Mouse (Mus musculus): ENCODE results near the gene Gm884.
"Not testable (repeated sequence)": the region's sequence is repeated elsewhere in the genome, so short reads cannot be mapped to it uniquely, and the experiment has no call there.

Gm884 gene

DNA sequence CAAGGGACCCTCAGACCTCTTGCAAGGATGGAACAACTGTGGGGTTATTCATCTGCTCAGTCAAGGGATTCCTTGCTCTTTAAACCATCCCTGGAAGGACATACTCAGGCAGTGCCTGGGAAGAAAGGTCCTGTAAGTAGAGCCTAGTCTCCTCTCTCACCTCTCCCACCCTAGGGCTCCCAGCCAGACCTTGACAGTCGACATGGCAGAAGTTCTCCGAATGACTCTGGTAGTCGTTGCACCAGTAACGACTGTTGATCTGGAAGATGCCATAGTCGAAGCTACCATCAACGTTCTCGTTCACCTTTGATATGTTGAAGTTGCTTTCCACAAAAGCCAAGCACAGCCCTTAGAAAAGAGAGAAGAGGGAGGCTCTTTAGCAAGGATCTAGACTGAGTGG is 13.9 kb upstream of the Gm884 start:
- DNase-seq (ENCODE audit: low spot score in 2 of 2): no peak

DNA sequence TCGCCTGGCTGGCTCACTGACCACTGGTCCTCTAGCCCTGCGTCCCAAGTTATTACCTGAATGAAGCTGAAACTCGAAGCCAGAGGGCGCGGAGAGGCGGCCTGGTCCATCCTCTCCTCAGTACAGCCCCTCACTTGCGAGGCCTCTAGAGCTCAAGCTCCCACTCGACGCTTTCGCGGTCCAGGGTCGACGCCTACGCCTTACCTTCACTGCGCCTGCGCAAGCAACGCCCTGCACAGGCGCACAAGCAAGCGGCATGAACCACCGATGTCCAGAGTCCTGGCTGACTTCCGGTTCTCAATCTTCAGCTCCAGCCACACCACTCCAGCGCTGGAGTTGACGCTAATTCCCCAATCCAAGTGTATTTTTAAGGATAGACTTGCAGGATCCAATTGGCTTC is 6.5 kb upstream of the Gm884 start:
- DNase-seq (ENCODE audit: low spot score in 2 of 2): no peak

DNA sequence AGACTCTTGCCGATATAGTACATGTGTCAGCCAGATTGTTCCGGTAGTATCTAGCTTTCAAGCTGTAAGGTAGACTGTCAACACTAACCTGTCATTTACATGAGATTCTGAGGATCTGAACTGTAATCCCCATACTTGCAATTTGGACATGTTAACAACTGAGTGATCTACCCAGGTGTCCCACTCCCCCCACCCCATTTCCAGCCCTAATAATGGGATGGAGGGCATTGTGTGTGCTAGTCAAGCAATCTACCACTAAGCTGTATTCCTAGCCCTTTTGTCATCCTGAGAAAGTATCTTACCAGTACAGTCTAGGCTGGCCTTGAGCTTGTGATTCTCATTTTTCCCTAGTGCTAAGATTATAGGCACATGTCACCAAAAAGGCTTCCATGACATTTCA is 10.2 kb downstream of the Gm884 start:
- no peak for DNase-seq (ENCODE audit: low spot score in 2 of 2)

DNA sequence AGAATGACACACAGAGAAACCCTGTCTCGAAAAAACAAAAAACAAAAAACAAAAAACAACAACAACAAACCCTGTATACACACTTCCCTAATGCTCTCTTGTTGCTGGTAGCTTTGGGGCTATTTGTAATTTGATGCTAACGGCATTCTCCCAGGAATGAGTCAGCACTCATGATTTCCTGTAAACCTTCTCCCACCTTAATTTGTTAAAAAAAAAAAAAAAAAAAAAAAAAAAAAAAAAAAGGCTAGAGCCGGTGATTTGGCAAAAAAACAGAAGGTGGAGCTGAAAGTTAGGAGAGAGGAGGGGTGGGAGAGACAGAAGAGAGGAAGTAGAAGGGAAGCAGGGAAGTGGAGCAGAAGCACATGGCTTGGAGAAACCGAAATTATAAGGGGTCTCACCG is 14.3 kb downstream of the Gm884 start:
- no peak for DNase-seq (ENCODE audit: low spot score in 2 of 2)

DNA sequence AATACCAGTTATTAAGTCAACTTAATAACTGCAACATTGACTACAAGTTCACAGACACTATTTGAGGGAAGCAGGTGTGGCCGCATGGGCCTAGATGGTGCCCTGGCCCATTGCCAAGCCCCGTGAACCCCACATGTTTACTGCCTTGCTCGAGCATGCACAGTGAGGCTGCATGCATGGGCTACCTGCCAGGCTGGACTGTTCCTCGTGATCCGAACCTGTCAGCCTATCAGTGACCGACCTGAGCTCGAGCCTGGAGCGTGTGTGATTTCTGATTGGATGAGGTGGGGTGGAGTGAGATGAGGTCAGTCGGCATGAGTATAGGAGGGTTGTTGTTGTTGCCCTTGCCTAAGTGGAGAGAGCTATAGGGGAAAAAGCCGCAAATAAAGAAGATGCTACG is 42.6 kb downstream of the Gm884 start:
- DNase-seq (ENCODE audit: low spot score in 2 of 2): no peak

DNA sequence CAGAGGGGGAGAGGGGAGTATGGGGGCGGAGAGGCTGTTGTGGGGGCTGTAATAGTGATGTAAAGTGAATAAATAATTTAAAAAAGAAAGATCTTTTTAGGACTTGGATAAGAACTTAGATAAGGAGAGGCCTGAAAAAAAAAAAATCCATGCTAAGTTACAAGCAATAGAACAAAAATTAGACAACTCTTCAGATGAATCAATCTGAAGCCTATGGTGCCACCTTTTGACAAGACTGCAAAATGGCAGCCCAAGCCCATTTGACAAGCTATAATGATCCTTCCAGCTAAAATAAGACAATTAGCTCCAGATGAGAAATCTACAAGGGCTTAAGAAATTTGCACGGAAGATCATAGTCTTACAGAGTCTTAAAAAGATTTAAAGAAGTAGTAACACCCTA is 64.9 kb downstream of the Gm884 start:
- no peak for DNase-seq (ENCODE audit: low spot score in 2 of 2)

DNA sequence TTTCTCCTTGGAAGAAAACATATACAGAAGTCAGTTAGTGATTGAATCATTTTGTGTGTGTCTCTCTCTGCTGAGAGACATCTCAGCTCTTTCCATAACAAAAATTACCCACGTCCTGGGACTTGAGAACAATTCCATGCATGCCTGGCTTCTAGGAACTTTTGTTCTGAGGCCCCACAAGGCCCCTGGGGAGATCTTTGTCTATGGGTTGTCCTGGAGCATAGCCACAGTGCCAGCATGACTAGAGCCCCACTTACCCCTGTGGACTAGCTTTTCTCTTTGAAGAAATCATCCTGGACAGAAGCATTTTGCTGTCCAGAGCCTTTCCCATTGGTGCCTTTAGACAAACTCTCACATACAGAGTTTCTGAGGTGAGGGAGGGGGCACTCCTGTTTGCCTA is 86.0 kb downstream of the Gm884 start:
- not testable (repeated sequence) for DNase-seq (ENCODE audit: low spot score in 2 of 2)

DNA sequence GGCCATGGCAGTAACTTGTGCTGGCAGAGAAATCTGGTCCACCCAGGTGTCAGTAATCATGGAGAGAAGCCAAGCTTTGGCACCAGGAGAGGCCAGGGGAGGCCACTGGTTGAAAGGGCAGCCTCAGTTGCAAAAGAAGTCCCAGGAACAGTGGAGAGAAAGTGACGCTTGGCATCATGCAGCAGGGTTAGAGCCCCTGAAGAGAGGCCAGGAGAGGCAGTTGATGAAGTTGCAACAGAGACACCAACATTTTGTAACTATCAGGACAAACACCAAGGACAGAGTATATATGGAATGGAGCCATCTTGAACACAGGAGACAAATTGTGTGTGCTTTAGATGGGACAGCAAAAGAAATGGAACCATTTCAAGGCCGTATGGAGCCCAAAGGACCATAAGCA is 108.8 kb downstream of the Gm884 start:
- no peak for DNase-seq (ENCODE audit: low spot score in 2 of 2)

DNA sequence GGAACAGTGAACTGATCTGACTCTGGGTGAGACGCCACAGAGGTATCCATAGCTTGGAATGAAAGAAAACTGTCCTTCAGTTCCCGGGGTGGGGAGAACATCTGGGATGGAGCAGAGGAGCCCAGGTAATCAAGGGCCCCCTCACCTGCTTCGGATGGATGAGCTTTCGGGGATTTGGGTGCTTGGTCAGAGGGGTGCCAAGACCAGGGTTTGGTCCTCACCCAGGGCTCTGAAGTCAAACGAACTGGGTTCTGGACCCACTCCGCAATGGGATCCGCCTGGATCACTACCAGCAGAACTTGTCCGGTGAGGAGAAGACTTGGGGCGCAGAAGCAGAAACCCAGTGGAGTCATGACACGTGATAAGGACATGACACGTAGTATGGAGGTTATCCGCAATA is 116.4 kb downstream of the Gm884 start, which contains the start of gene Lrrc37a:
Gene Lrrc37a, minus strand, starts transcription at position 101 of the 400 bp plus-strand sequence.
- no peak for DNase-seq (ENCODE audit: low spot score in 2 of 2)
